In genomic region chr19:5423561-5423960, GRCm38 (mm10) we compare ENCODE assay signal across 7 mouse cellular contexts. TPM values are rescaled to one million over a fixed set of nuclear protein-coding genes. Genes with fewer than 3 reads are reported as not detected.
DNase-seq lines count a peak whose midpoint lies in the region; ATAC-seq lines count a peak whose summit lies in the region.

No protein-coding gene starts in this region.

- H3K27me3 ChIP-seq in megakaryocyte, embryonic 14.5 days (replicated peaks): no peaks in the 10 kb centered on the region
- H3K27me3 ChIP-seq in embryonic facial prominence, embryonic 14.5 days (replicated peaks; ENCODE audit: control insufficient read depth, insufficient read depth, low read length): no peaks in the 10 kb centered on the region
- no peaks in the 10 kb centered on the region for H3K27me3 ChIP-seq in intestine, embryonic 14.5 days (replicated peaks; ENCODE audit: control insufficient read depth, insufficient read depth, low read length)
- H3K27me3 ChIP-seq in neural tube, embryonic 12.5 days (replicated peaks): no peaks in the 10 kb centered on the region

- peak overlapping the region; percentile 93 for H3K4me2 ChIP-seq in embryonic facial prominence, embryonic 14.5 days (ENCODE audit: low read depth, low read length)
- H3K4me2 ChIP-seq in intestine, embryonic 14.5 days (ENCODE audit: low read length): peak overlapping the region; percentile 93
- H3K4me2 ChIP-seq in neural tube, embryonic 12.5 days (replicated peaks): peak overlapping the region; percentile 90

- no peak for ATAC-seq in megakaryocyte, adult 5-6 weeks (ENCODE audit: poor library complexity, severe bottlenecking)
- no peak for ATAC-seq in embryonic facial prominence, embryonic 14.5 days (ENCODE audit: low read depth)
- no peak for ATAC-seq in intestine, embryonic 14.5 days (replicated peaks; ENCODE audit: low FRiP score, low TSS enrichment, low read depth)
- no peak for ATAC-seq in neural tube, embryonic 12.5 days (ENCODE audit: low FRiP score, low read depth)

- peak overlapping the region; percentile 84 for H3K9ac ChIP-seq in embryonic facial prominence, embryonic 14.5 days (ENCODE audit: low read depth, low read length)
- peak overlapping the region; percentile 75 for H3K9ac ChIP-seq in intestine, embryonic 14.5 days (ENCODE audit: low read length)
- H3K9ac ChIP-seq in neural tube, embryonic 12.5 days: peak overlapping the region; percentile 87

- WGBS in embryonic facial prominence, embryonic 14.5 days: 62% methylated on average over 12 of the region's 12 CpGs
- whole genome bisulfite sequencing in intestine, embryonic 14.5 days: 63% methylated on average over 12 of the region's 12 CpGs
- WGBS in neural tube, embryonic 12.5 days: 77% methylated on average over 12 of the region's 12 CpGs

- H3K4me3 ChIP-seq in megakaryocyte, embryonic 14.5 days (replicated peaks): peak overlapping the region; percentile 100
- peak overlapping the region; percentile 88 for H3K4me3 ChIP-seq in embryonic facial prominence, embryonic 14.5 days (ENCODE audit: low read depth, low read length)
- peak overlapping the region; percentile 78 for H3K4me3 ChIP-seq in intestine, embryonic 14.5 days (ENCODE audit: low read depth, low read length)
- H3K4me3 ChIP-seq in neural tube, embryonic 12.5 days: peak overlapping the region; percentile 82

- no peak for DNase-seq in embryonic facial prominence, embryonic 14.5 days (ENCODE audit: low spot score)
- no peak for DNase-seq in intestine, embryonic 14.5 days (ENCODE audit: low spot score)
- DNase-seq in left cerebral cortex, adult 9 months (ENCODE audit: low spot score in 2 of 2): no peak
- DNase-seq in ovary, adult 18-20 months (ENCODE audit: low spot score): no peak

- peaks cover 57% of the 10 kb centered on the region for H3K4me1 ChIP-seq in megakaryocyte, embryonic 14.5 days
- H3K4me1 ChIP-seq in embryonic facial prominence, embryonic 14.5 days (ENCODE audit: control insufficient read depth, insufficient read depth, low read length): peaks cover 17% of the 10 kb centered on the region
- peaks cover 23% of the 10 kb centered on the region for H3K4me1 ChIP-seq in intestine, embryonic 14.5 days (replicated peaks; ENCODE audit: control insufficient read depth, insufficient read depth, low read length)
- peaks cover 29% of the 10 kb centered on the region for H3K4me1 ChIP-seq in neural tube, embryonic 12.5 days

- no peaks in the 10 kb centered on the region for H3K9me3 ChIP-seq in megakaryocyte, embryonic 14.5 days
- no peaks in the 10 kb centered on the region for H3K9me3 ChIP-seq in embryonic facial prominence, embryonic 14.5 days (ENCODE audit: control insufficient read depth, low read length)
- no peaks in the 10 kb centered on the region for H3K9me3 ChIP-seq in intestine, embryonic 14.5 days (ENCODE audit: control insufficient read depth, low read length)
- H3K9me3 ChIP-seq in neural tube, embryonic 12.5 days: no peaks in the 10 kb centered on the region

- H3K36me3 ChIP-seq in megakaryocyte, embryonic 14.5 days (replicated peaks; ENCODE audit: low read length): peaks cover 65% of the 10 kb centered on the region
- H3K36me3 ChIP-seq in embryonic facial prominence, embryonic 14.5 days (ENCODE audit: control insufficient read depth, insufficient read depth, low read length): peaks cover 54% of the 10 kb centered on the region
- H3K36me3 ChIP-seq in intestine, embryonic 14.5 days (ENCODE audit: control insufficient read depth, insufficient read depth, low read length): peaks cover 47% of the 10 kb centered on the region
- H3K36me3 ChIP-seq in neural tube, embryonic 12.5 days: peaks cover 43% of the 10 kb centered on the region

- H3K27ac ChIP-seq in embryonic facial prominence, embryonic 14.5 days (replicated peaks; ENCODE audit: low read depth, low read length): 0 out of 2 replicates have a peak overlapping the region, but pooled peaks have one; percentile 90
- peak overlapping the region; percentile 82 for H3K27ac ChIP-seq in intestine, embryonic 14.5 days (ENCODE audit: low read depth)
- no peak overlapping the region for H3K27ac ChIP-seq in neural tube, embryonic 12.5 days

RNA-seq across cellular contexts. Expression of gene Drap1, which starts 1.2 kb away (rescaled TPM):
- 369 and 449 TPM in 2 replicates for polyA plus RNA-seq in megakaryocyte, embryonic 14.5 days (2012; ENCODE audit: insufficient read depth, low replicate concordance)
- total RNA-seq in megakaryocyte, adult 5-6 weeks (2015): 62.3 and 72.3 TPM in 2 replicates
- 53.7 and 59.0 TPM in 2 replicates for total RNA-seq in megakaryocyte, adult 5-6 weeks (2017)
- 191 and 195 TPM in 2 replicates for polyA plus RNA-seq in embryonic facial prominence, embryonic 14.5 days (2014; fragmentation: Nextera tagmentation; extraction: Ambion mirVana)
- 170 and 173 TPM in 2 replicates for polyA plus RNA-seq in intestine, embryonic 14.5 days (2014; fragmentation: Nextera tagmentation; extraction: Ambion mirVana)
- 270 and 298 TPM in 2 replicates for polyA plus RNA-seq in neural tube, embryonic 12.5 days (2016; fragmentation: Nextera tagmentation; extraction: Ambion mirVana)

RNA-seq across cellular contexts. Expression of gene AI837181, which starts 1.4 kb away (rescaled TPM):
- 100 and 136 TPM in 2 replicates for polyA plus RNA-seq in megakaryocyte, embryonic 14.5 days (2012; ENCODE audit: insufficient read depth, low replicate concordance)
- 20.3 and 23.7 TPM in 2 replicates for total RNA-seq in megakaryocyte, adult 5-6 weeks (2015)
- total RNA-seq in megakaryocyte, adult 5-6 weeks (2017): 8.9 and 15.6 TPM in 2 replicates
- 51.1 and 56.1 TPM in 2 replicates for polyA plus RNA-seq in embryonic facial prominence, embryonic 14.5 days (2014; fragmentation: Nextera tagmentation; extraction: Ambion mirVana)
- polyA plus RNA-seq in intestine, embryonic 14.5 days (2014; fragmentation: Nextera tagmentation; extraction: Ambion mirVana): 34.2 and 41.2 TPM in 2 replicates
- polyA plus RNA-seq in neural tube, embryonic 12.5 days (2016; fragmentation: Nextera tagmentation; extraction: Ambion mirVana): 61.2 and 65.4 TPM in 2 replicates

RNA-seq across cellular contexts. Expression of gene Tsga10ip, which starts 21.2 kb away (rescaled TPM):
- polyA plus RNA-seq in megakaryocyte, embryonic 14.5 days (2012; ENCODE audit: insufficient read depth, low replicate concordance): 2.6 TPM in 1 of 2 replicates, not detected in the other
- total RNA-seq in megakaryocyte, adult 5-6 weeks (2015): not detected in 2 replicates
- not detected in 2 replicates for total RNA-seq in megakaryocyte, adult 5-6 weeks (2017)
- polyA plus RNA-seq in embryonic facial prominence, embryonic 14.5 days (2014; fragmentation: Nextera tagmentation; extraction: Ambion mirVana): 0.53 TPM in 1 of 2 replicates, not detected in the other
- 2.8 TPM in 1 of 2 replicates, not detected in the other for polyA plus RNA-seq in intestine, embryonic 14.5 days (2014; fragmentation: Nextera tagmentation; extraction: Ambion mirVana)
- 0.24 and 0.25 TPM in 2 replicates for polyA plus RNA-seq in neural tube, embryonic 12.5 days (2016; fragmentation: Nextera tagmentation; extraction: Ambion mirVana)

RNA-seq across cellular contexts. Expression of gene Fosl1, which starts 23.8 kb away (rescaled TPM):
- 4.3 TPM in 1 of 2 replicates, not detected in the other for polyA plus RNA-seq in megakaryocyte, embryonic 14.5 days (2012; ENCODE audit: insufficient read depth, low replicate concordance)
- 0.48 and 1.2 TPM in 2 replicates for total RNA-seq in megakaryocyte, adult 5-6 weeks (2015)
- 0.69 and 0.95 TPM in 2 replicates for total RNA-seq in megakaryocyte, adult 5-6 weeks (2017)
- not detected in 2 replicates for polyA plus RNA-seq in embryonic facial prominence, embryonic 14.5 days (2014; fragmentation: Nextera tagmentation; extraction: Ambion mirVana)
- not detected in 2 replicates for polyA plus RNA-seq in intestine, embryonic 14.5 days (2014; fragmentation: Nextera tagmentation; extraction: Ambion mirVana)
- polyA plus RNA-seq in neural tube, embryonic 12.5 days (2016; fragmentation: Nextera tagmentation; extraction: Ambion mirVana): not detected in 2 replicates

RNA-seq across cellular contexts. Expression of gene Ccdc85b, which starts 34.1 kb away (rescaled TPM):
- polyA plus RNA-seq in megakaryocyte, embryonic 14.5 days (2012; ENCODE audit: insufficient read depth, low replicate concordance): 4.9 and 12.3 TPM in 2 replicates
- total RNA-seq in megakaryocyte, adult 5-6 weeks (2015): 0.80 and 1.1 TPM in 2 replicates
- 1.7 TPM in 2 replicates for total RNA-seq in megakaryocyte, adult 5-6 weeks (2017)
- 5.7 and 6.1 TPM in 2 replicates for polyA plus RNA-seq in embryonic facial prominence, embryonic 14.5 days (2014; fragmentation: Nextera tagmentation; extraction: Ambion mirVana)
- 7.1 TPM in 2 replicates for polyA plus RNA-seq in intestine, embryonic 14.5 days (2014; fragmentation: Nextera tagmentation; extraction: Ambion mirVana)
- 12.9 and 13.0 TPM in 2 replicates for polyA plus RNA-seq in neural tube, embryonic 12.5 days (2016; fragmentation: Nextera tagmentation; extraction: Ambion mirVana)
